Mouse (Mus musculus) stomach, embryonic 15.5 days (tissue): ENCODE data around the gene Ints6. TPM values are rescaled to one million over a fixed set of nuclear protein-coding genes. Genes with fewer than 3 reads are reported as not detected.

Source experiments
- ATAC-seq: fragments of 200-750 bp; cut with Nextera tagmentation; 2 replicates; pipeline ENCODE4 v1.8.0; 2017; ENCODE audit warnings: low read depth, moderate number of reproducible peaks, moderate TSS enrichment; ENCODE audit not compliant: insufficient read depth, low FRiP score
- H3K27ac ChIP-seq: fragments of 300-500 bp; sonication (generic); 2 replicates; pipeline ENCODE4 v1.5.1; 2015; ENCODE audit warnings: mild to moderate bottlenecking, inconsistent platforms
- H3K27me3 ChIP-seq: fragments of 300-500 bp; sonication (generic); replicated peaks from 2 replicates; pipeline ENCODE4 v1.6.1; 2015; ENCODE audit warnings: inconsistent platforms
- H3K36me3 ChIP-seq: fragments of 300-500 bp; sonication (generic); 2 replicates; pipeline ENCODE4 v1.6.1; 2015; ENCODE audit warnings: inconsistent platforms
- H3K4me1 ChIP-seq: fragments of 300-500 bp; sonication (generic); 2 replicates; pipeline ENCODE4 v1.6.1; 2015; ENCODE audit warnings: inconsistent platforms
- H3K4me2 ChIP-seq: fragments of 300-500 bp; sonication (generic); 2 replicates; pipeline ENCODE4 v1.6.1; 2015; ENCODE audit warnings: mild to moderate bottlenecking, inconsistent platforms
- H3K4me3 ChIP-seq: fragments of 300-500 bp; sonication (generic); replicated peaks from 2 replicates; pipeline ENCODE4 v1.5.1; 2015; ENCODE audit warnings: inconsistent platforms
- H3K9ac ChIP-seq: fragments of 300-500 bp; sonication (generic); 2 replicates; pipeline ENCODE4 v1.6.1; 2015; ENCODE audit warnings: inconsistent platforms
- H3K9me3 ChIP-seq: fragments of 300-500 bp; sonication (generic); 2 replicates; pipeline ENCODE4 v1.6.1; 2016; ENCODE audit warnings: inconsistent platforms
- WGBS: fragments of 180-500 bp; shearing (Covaris S2); methylation state at CpG from one replicate; pipeline ENCODE4 v1.1.7; 2015; 5-methylcytosine and 5-hydroxymethylcytosine counted together
- polyA plus RNA-seq: library from polyadenylated mRNA; unstranded; fragments of >200 nt; fragmentation: Nextera tagmentation; extraction: Ambion mirVana; gene quantifications from 2 replicates; pipeline ENCODE4 v1.2.1, GENCODE M21; 2015

Ints6 gene
- polyA plus RNA-seq, 1 experiment from 2014 or later: 22.4 TPM

GRCm38 (mm10) chr14:62733666-62734065 lies 27.3 kb downstream of the Ints6 start:
- Histone ChIP-seq H3K9me3 (no peaks in the 10 kb centered on the region), H3K9ac (no peak overlapping the region), H3K4me2 (no peak overlapping the region), H3K36me3 (peaks cover 11% of the 10 kb centered on the region; the same call in 1 of the 2 replicates), H3K27me3 (no peaks in the 10 kb centered on the region), H3K27ac (no peak overlapping the region), H3K4me3 (no peak overlapping the region), H3K4me1 (no peaks in the 10 kb centered on the region)
- WGBS: 84% methylated on average over 2 of the region's 2 CpGs
- ATAC-seq: no peak

GRCm38 (mm10) chr14:62731902-62732301 lies 29.1 kb downstream of the Ints6 start:
- Histone ChIP-seq H3K4me1 (no peaks in the 10 kb centered on the region), H3K36me3 (peaks cover 7% of the 10 kb centered on the region; the same call in 1 of the 2 replicates), H3K27ac (no peak overlapping the region), H3K9ac (no peak overlapping the region), H3K4me2 (no peak overlapping the region), H3K27me3 (no peaks in the 10 kb centered on the region), H3K9me3 (no peaks in the 10 kb centered on the region), H3K4me3 (no peak overlapping the region)
- 62% methylated on average over 1 of the region's 1 CpGs for WGBS
- ATAC-seq: no peak

GRCm38 (mm10) chr14:62724560-62724959 lies 36.4 kb downstream of the Ints6 start:
- Histone ChIP-seq H3K4me2 (no peak overlapping the region), H3K36me3 (no peaks in the 10 kb centered on the region), H3K4me1 (no peaks in the 10 kb centered on the region), H3K27ac (no peak overlapping the region), H3K4me3 (no peak overlapping the region), H3K9ac (no peak overlapping the region), H3K9me3 (no peaks in the 10 kb centered on the region), H3K27me3 (no peaks in the 10 kb centered on the region)
- no peak for ATAC-seq

- 64% methylated on average over 1 of the region's 1 CpGs for WGBS
- no peak overlapping the region for H3K9ac ChIP-seq
- H3K9me3 ChIP-seq: no peaks in the 10 kb centered on the region
- H3K4me2 ChIP-seq: no peak overlapping the region
- H3K4me1 ChIP-seq: no peaks in the 10 kb centered on the region
- H3K36me3 ChIP-seq: no peaks in the 10 kb centered on the region
- H3K27me3 ChIP-seq: no peaks in the 10 kb centered on the region
- H3K4me3 ChIP-seq: no peak overlapping the region
- H3K27ac ChIP-seq: no peak overlapping the region
- no peak for ATAC-seq
Measured at GRCm38 (mm10) chr14:62721625-62722024, 39.3 kb downstream of the Ints6 start.

- Histone ChIP-seq H3K4me2 (no peak overlapping the region), H3K36me3 (peaks cover 3% of the 10 kb centered on the region; the same call in 1 of the 2 replicates), H3K4me3 (no peak overlapping the region), H3K4me1 (no peaks in the 10 kb centered on the region), H3K27me3 (no peaks in the 10 kb centered on the region), H3K9me3 (no peaks in the 10 kb centered on the region), H3K27ac (no peak overlapping the region), H3K9ac (no peak overlapping the region)
- ATAC-seq: no peak
- 80% methylated on average over 2 of the region's 2 CpGs for WGBS
Measured at GRCm38 (mm10) chr14:62718161-62718560, 42.8 kb downstream of the Ints6 start.

- Histone ChIP-seq H3K36me3 (no peaks in the 10 kb centered on the region), H3K27me3 (no peaks in the 10 kb centered on the region), H3K9ac (no peak overlapping the region), H3K9me3 (no peaks in the 10 kb centered on the region), H3K27ac (no peak overlapping the region), H3K4me3 (no peak overlapping the region), H3K4me1 (no peaks in the 10 kb centered on the region), H3K4me2 (no peak overlapping the region)
- ATAC-seq: no peak
- 83% methylated on average over 3 of the region's 3 CpGs for WGBS
Measured at GRCm38 (mm10) chr14:62673646-62674045, 87.3 kb downstream of the Ints6 start.

GRCm38 (mm10) chr14:62664976-62665673 lies 95.8 kb downstream of the Ints6 start:
- no peak overlapping the region for H3K4me2 ChIP-seq
- no peak overlapping the region for H3K4me3 ChIP-seq
- H3K9ac ChIP-seq: no peak overlapping the region
- H3K27ac ChIP-seq: no peak overlapping the region
- H3K4me1 ChIP-seq: no peaks in the 10 kb centered on the region
- H3K36me3 ChIP-seq: no peaks in the 10 kb centered on the region
- WGBS: 52% methylated on average over 9 of the region's 9 CpGs
- no peak for ATAC-seq
- H3K27me3 ChIP-seq: no peaks in the 10 kb centered on the region
- no peaks in the 10 kb centered on the region for H3K9me3 ChIP-seq

GRCm38 (mm10) chr14:62663367-62663766 lies 97.6 kb downstream of the Ints6 start, which contains the start of gene Serpine3:
Gene Serpine3 (plus strand): TSS chr14:62663667.
- Histone ChIP-seq H3K9ac (no peak within 1 kb of the TSS), H3K27ac (no peak within 1 kb of the TSS), H3K9me3 (no peaks in the 10 kb centered on the region), H3K27me3 (no peaks in the 10 kb centered on the region), H3K36me3 (no peaks in the 10 kb centered on the region), H3K4me2 (no peak within 1 kb of the TSS), H3K4me3 (no peak within 1 kb of the TSS), H3K4me1 (no peaks in the 10 kb centered on the region)
- WGBS: 74% methylated on average over 8 of the region's 8 CpGs
- no peak for ATAC-seq

GRCm38 (mm10) chr14:62662381-62662780 lies 98.6 kb downstream of the Ints6 start:
- 59% methylated on average over 6 of the region's 6 CpGs for WGBS

GRCm38 (mm10) chr14:62657469-62657868 lies 103.5 kb downstream of the Ints6 start:
- 65% methylated on average over 3 of the region's 3 CpGs for WGBS
- no peak for ATAC-seq
- no peak overlapping the region for H3K27ac ChIP-seq
- no peaks in the 10 kb centered on the region for H3K9me3 ChIP-seq
- H3K4me2 ChIP-seq: no peak overlapping the region
- no peaks in the 10 kb centered on the region for H3K27me3 ChIP-seq
- H3K9ac ChIP-seq: no peak overlapping the region
- H3K4me3 ChIP-seq: no peak overlapping the region
- H3K4me1 ChIP-seq: no peaks in the 10 kb centered on the region
- H3K36me3 ChIP-seq: no peaks in the 10 kb centered on the region

More at GRCm38 (mm10) chr14:62662381-62662780, 98.6 kb downstream of the Ints6 start:
- Histone ChIP-seq H3K4me1 (no peaks in the 10 kb centered on the region), H3K4me3 (no peak overlapping the region), H3K9me3 (no peaks in the 10 kb centered on the region), H3K36me3 (no peaks in the 10 kb centered on the region), H3K27ac (no peak overlapping the region), H3K9ac (no peak overlapping the region), H3K4me2 (no peak overlapping the region), H3K27me3 (no peaks in the 10 kb centered on the region)
- ATAC-seq: no peak

GRCm38 (mm10) chr14:62655996-62656395 lies 105.0 kb downstream of the Ints6 start:
- 82% methylated on average over 7 of the region's 7 CpGs for WGBS
- ATAC-seq: no peak
- no peaks in the 10 kb centered on the region for H3K4me1 ChIP-seq
- no peak overlapping the region for H3K4me2 ChIP-seq
- no peaks in the 10 kb centered on the region for H3K9me3 ChIP-seq
- H3K9ac ChIP-seq: no peak overlapping the region
- H3K27me3 ChIP-seq: no peaks in the 10 kb centered on the region
- H3K4me3 ChIP-seq: no peak overlapping the region
- H3K36me3 ChIP-seq: no peaks in the 10 kb centered on the region
- H3K27ac ChIP-seq: no peak overlapping the region

GRCm38 (mm10) chr14:62651771-62652170 lies 109.2 kb downstream of the Ints6 start:
- ATAC-seq: no peak
- 92% methylated on average over 3 of the region's 3 CpGs for WGBS

GRCm38 (mm10) chr14:62650376-62650775 lies 110.6 kb downstream of the Ints6 start:
- Histone ChIP-seq H3K4me1 (no peaks in the 10 kb centered on the region), H3K9me3 (no peaks in the 10 kb centered on the region), H3K36me3 (no peaks in the 10 kb centered on the region), H3K4me3 (no peak overlapping the region), H3K9ac (no peak overlapping the region), H3K27me3 (no peaks in the 10 kb centered on the region), H3K4me2 (no peak overlapping the region), H3K27ac (no peak overlapping the region)
- whole genome bisulfite sequencing: 59% methylated on average over 3 of the region's 3 CpGs
- ATAC-seq: no peak

More at GRCm38 (mm10) chr14:62651771-62652170, 109.2 kb downstream of the Ints6 start:
- Histone ChIP-seq H3K36me3 (no peaks in the 10 kb centered on the region), H3K27me3 (no peaks in the 10 kb centered on the region), H3K4me1 (no peaks in the 10 kb centered on the region), H3K27ac (no peak overlapping the region), H3K9ac (no peak overlapping the region), H3K9me3 (no peaks in the 10 kb centered on the region), H3K4me2 (no peak overlapping the region), H3K4me3 (no peak overlapping the region)
